Mouse (Mus musculus) liver, adult 2 months (tissue): Measurements from ENCODE around the gene Gm6096.

ENCODE experiments used
- CTCF ChIP-seq: fragments of 200-500 bp; IDR thresholded peaks from 2 replicates; pipeline ENCODE4 v1.5.1; 2011; ENCODE audit warnings: low read depth, low read length, control low read depth
- POLR2A ChIP-seq: fragments of 200-500 bp; IDR thresholded peaks from 2 replicates; pipeline ENCODE4 v1.6.1; 2011; ENCODE audit warnings: low read length, control low read depth; ENCODE audit not compliant: insufficient read depth; ENCODE audit errors: extremely low read depth

DNA sequence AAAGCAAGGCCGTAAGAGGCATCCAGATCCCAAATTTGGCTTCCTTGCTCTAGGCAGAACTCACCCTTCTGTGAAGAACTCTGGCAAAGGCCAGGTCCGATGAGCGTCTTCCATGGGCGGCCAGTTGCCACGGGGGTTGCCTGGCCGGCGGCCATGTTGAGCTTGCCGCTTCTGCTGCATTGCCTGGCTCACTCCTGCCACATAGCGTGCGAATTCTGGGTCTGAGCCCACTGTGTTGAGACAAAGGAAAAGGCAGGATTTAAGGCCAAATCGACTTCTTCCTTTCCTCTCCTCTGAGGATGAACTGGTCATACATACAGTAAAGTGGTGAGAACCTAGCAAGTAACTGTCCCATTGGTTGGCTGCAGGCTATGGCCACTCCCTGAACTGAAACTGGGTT is 8.7 kb upstream of the Gm6096 start:
- TF ChIP-seq POLR2A (no peak), CTCF (no peak)
